Comparison of ENCODE assay signal across 17 mouse cellular contexts in genomic region chr19:26445309-26445708, GRCm38 (mm10).
A peak's percentile ranks its signal among the peaks of the same experiment; 100 is the strongest.
DNase-seq lines count a peak whose midpoint lies in the region; ATAC-seq and TF ChIP-seq lines count a peak whose summit lies in the region.
"Had no signal": no experiment of that assay in that cellular context is flagged by ENCODE, and none has a peak within 500 bp of the region (broad histone marks: within the 10 kb centered on the region; RNA-seq: fewer than 3 reads in every experiment).

No protein-coding gene starts in this region.

- peak; percentile 13 for DNase-seq in kidney, adult 2 months
- no peak for DNase-seq in kidney, adult 11 months
- DNase-seq in lung, postnatal 0 days (ENCODE audit: low spot score): no peak
- no peak for DNase-seq in lung, adult 18-20 months
- peak; percentile 29 for DNase-seq in ES-CJ7 (ENCODE audit: low read depth, low spot score)
- DNase-seq in lung, postnatal 14 days: peak; percentile 1
- no peak for DNase-seq in Muller cell, postnatal 12 days (ENCODE audit: inconsistent ontology term)
- DNase-seq: cerebellum, adult 9-10 months had no signal

- TF ChIP-seq EP300 in lung, postnatal 0 days (IDR thresholded peaks at IDR 0.05): no peak

- H3K4me3 ChIP-seq in kidney, adult 2 months (ENCODE audit: insufficient read depth, low read depth, low read length): no peak overlapping the region
- no peak overlapping the region for H3K4me3 ChIP-seq in lung, postnatal 0 days (ENCODE audit: low read depth, low read length)
- H3K4me3 ChIP-seq: embryonic facial prominence, embryonic 10.5 days; forebrain, embryonic 13.5 days; heart, embryonic 15.5 days; kidney, embryonic 15.5 days; limb, embryonic 13.5 days; lung, embryonic 15.5 days had no signal

- no peaks in the 10 kb centered on the region for H3K4me1 ChIP-seq in kidney, adult 2 months (ENCODE audit: control insufficient read depth, insufficient read depth, low read length)
- no peaks in the 10 kb centered on the region for H3K4me1 ChIP-seq in lung, postnatal 0 days (ENCODE audit: insufficient read depth, low read depth, low read length)
- H3K4me1 ChIP-seq: forebrain, embryonic 13.5 days; heart, embryonic 15.5 days; kidney, embryonic 15.5 days; limb, embryonic 13.5 days; lung, embryonic 15.5 days had no signal

- no peaks in the 10 kb centered on the region for H3K9me3 ChIP-seq in lung, postnatal 0 days (ENCODE audit: low read length)
- H3K9me3 ChIP-seq: embryonic facial prominence, embryonic 10.5 days; forebrain, embryonic 13.5 days; heart, embryonic 15.5 days; kidney, embryonic 15.5 days; limb, embryonic 13.5 days; lung, embryonic 15.5 days had no signal

- no peaks in the 10 kb centered on the region for H3K36me3 ChIP-seq in kidney, adult 2 months (ENCODE audit: control insufficient read depth, insufficient read depth, low read length)
- H3K36me3 ChIP-seq in lung, postnatal 0 days (ENCODE audit: insufficient read depth, low read length): no peaks in the 10 kb centered on the region
- H3K36me3 ChIP-seq: embryonic facial prominence, embryonic 10.5 days; heart, embryonic 15.5 days; kidney, embryonic 15.5 days; limb, embryonic 13.5 days; lung, embryonic 15.5 days had no signal

- no peak overlapping the region for H3K9ac ChIP-seq in lung, postnatal 0 days (replicated peaks; ENCODE audit: low read depth)
- H3K9ac ChIP-seq: forebrain, embryonic 13.5 days; heart, embryonic 15.5 days; kidney, embryonic 15.5 days; limb, embryonic 13.5 days; lung, embryonic 15.5 days had no signal

- no peak for TF ChIP-seq POLR2A in kidney, adult 2 months (IDR thresholded peaks at IDR 0.05; ENCODE audit: low read depth, low read length)

- TF ChIP-seq CTCF in kidney, adult 2 months (conservative IDR thresholded peaks at IDR 0.05; ENCODE audit: insufficient read depth, insufficient read length, low read depth, low read length): no peak
- peak; percentile 24 for TF ChIP-seq CTCF in lung, postnatal 0 days (IDR thresholded peaks at IDR 0.05)

- no peak for ATAC-seq in lung, postnatal 0 days
- ATAC-seq in megakaryocyte, adult 5-6 weeks (ENCODE audit: poor library complexity, severe bottlenecking): no peak
- ATAC-seq: forebrain, embryonic 13.5 days; inflammation-experienced regulatory T-cells, adult 6 months had no signal

- no peak overlapping the region for H3K27ac ChIP-seq in kidney, adult 2 months (ENCODE audit: insufficient read depth, low read depth, low read length)
- H3K27ac ChIP-seq in lung, postnatal 0 days (ENCODE audit: low read length): no peak overlapping the region
- H3K27ac ChIP-seq: embryonic facial prominence, embryonic 10.5 days; forebrain, embryonic 13.5 days; heart, embryonic 15.5 days; kidney, embryonic 15.5 days; limb, embryonic 13.5 days; lung, embryonic 15.5 days had no signal

- no peak overlapping the region for H3K4me2 ChIP-seq in lung, postnatal 0 days (replicated peaks; ENCODE audit: low read depth, low read length)
- H3K4me2 ChIP-seq: forebrain, embryonic 13.5 days; heart, embryonic 15.5 days; kidney, embryonic 15.5 days; limb, embryonic 13.5 days; lung, embryonic 15.5 days; midbrain, embryonic 11.5 days had no signal

- H3K27me3 ChIP-seq in kidney, adult 2 months (replicated peaks; ENCODE audit: control insufficient read depth, insufficient read depth, low read length): no peaks in the 10 kb centered on the region
- no peaks in the 10 kb centered on the region for H3K27me3 ChIP-seq in lung, postnatal 0 days (replicated peaks; ENCODE audit: insufficient read depth, low read length)
- H3K27me3 ChIP-seq: forebrain, embryonic 13.5 days; heart, embryonic 15.5 days; kidney, embryonic 15.5 days; limb, embryonic 13.5 days; lung, embryonic 15.5 days had no signal

- WGBS in kidney, adult 2 months: 88% methylated on average over 4 of the region's 4 CpGs
- 70% methylated on average over 4 of the region's 4 CpGs for WGBS in lung, postnatal 0 days

Comparison
In these comparisons a context has a peak if more than half of its experiments do, and no peak if none do; other contexts are left out.
1. DNase-seq: peak in kidney, adult 2 months (single experiment), ES-CJ7 (single experiment) and lung, postnatal 14 days (single experiment); none in kidney, adult 11 months (single experiment), lung, postnatal 0 days (single experiment), lung, adult 18-20 months (0 of 2) and Muller cell, postnatal 12 days (single experiment).